Mouse (Mus musculus): Measurements from ENCODE around the gene Tnfaip3. TPM values are rescaled to one million over a fixed set of nuclear protein-coding genes. Genes with fewer than 3 reads are reported as not detected.

Gene Tnfaip3
- polyA plus RNA-seq, 1 experiment from 2014 or later: 3.5 TPM

Other genes with a start within 250 kb of the Tnfaip3 start
- 0.09 and 0.11 TPM in 2 replicates for gene Gm4922, start 228.9 kb downstream of the Tnfaip3 start, polyA plus RNA-seq (2015; fragmentation: Nextera tagmentation; extraction: Ambion mirVana)
- 19.9 and 21.8 TPM in 2 replicates for gene Perp, start 170.6 kb downstream of the Tnfaip3 start, polyA plus RNA-seq (2015; fragmentation: Nextera tagmentation; extraction: Ambion mirVana)